Mouse (Mus musculus) limb, embryonic 10.5 days (tissue): Measurements from ENCODE around the gene Dnaaf1. TPM values are rescaled to one million over a fixed set of nuclear protein-coding genes. Genes with fewer than 3 reads are reported as not detected.

Experiments used
- DNase-seq: peaks from one replicate; pipeline ENCODE4 v3.0.0-alpha.2; 2017; ENCODE audit warnings: low spot score
- H3K27ac ChIP-seq: fragments of 300-500 bp; sonication (generic); 2 replicates; pipeline ENCODE4 v1.5.1; 2016; ENCODE audit warnings: mild to moderate bottlenecking
- H3K27me3 ChIP-seq: fragments of 300-500 bp; sonication (generic); 2 replicates; pipeline ENCODE4 v1.6.1; 2016; ENCODE audit warnings: low read depth, mild to moderate bottlenecking; ENCODE audit not compliant: poor library complexity, severe bottlenecking
- H3K36me3 ChIP-seq: fragments of 300-500 bp; sonication (generic); 2 replicates; pipeline ENCODE4 v1.6.1; 2016; ENCODE audit warnings: mild to moderate bottlenecking, moderate library complexity
- H3K4me1 ChIP-seq: fragments of 300-500 bp; sonication (generic); 2 replicates; pipeline ENCODE4 v1.6.1; 2016
- H3K4me3 ChIP-seq: fragments of 300-500 bp; sonication (generic); 2 replicates; pipeline ENCODE4 v1.5.1; 2016; ENCODE audit warnings: mild to moderate bottlenecking, moderate library complexity
- H3K9me3 ChIP-seq: fragments of 300-500 bp; sonication (generic); replicated peaks from 2 replicates; pipeline ENCODE4 v1.6.1; 2016; ENCODE audit warnings: mild to moderate bottlenecking
- WGBS: fragments of 180-500 bp; shearing (Covaris S2); methylation state at CpG from one replicate; pipeline ENCODE4 v1.1.7; 2016; 5-methylcytosine and 5-hydroxymethylcytosine counted together
- polyA plus RNA-seq: library from polyadenylated mRNA; unstranded; fragments of >200 nt; fragmentation: Nextera tagmentation; extraction: Ambion mirVana; gene quantifications from 2 replicates; pipeline ENCODE4 v1.2.1, GENCODE M21; 2016

Gene Dnaaf1
- polyA plus RNA-seq, 1 experiment from 2014 or later = 0.06 TPM

GRCm38 (mm10) chr8:119580441-119581161 is 5.6 kb downstream of the Dnaaf1 start:
- H3K4me3 ChIP-seq = no peak overlapping the region
- H3K4me1 ChIP-seq = peaks cover 7% of the 10 kb centered on the region; the same call in 1 of the 2 replicates
- no peaks in the 10 kb centered on the region for H3K36me3 ChIP-seq
- 88% methylated on average over 5 of the region's 5 CpGs for WGBS
- no peak for DNase-seq
- no peaks in the 10 kb centered on the region for H3K9me3 ChIP-seq
- no peak overlapping the region for H3K27ac ChIP-seq
- H3K27me3 ChIP-seq = peaks cover 50% of the 10 kb centered on the region

DNA sequence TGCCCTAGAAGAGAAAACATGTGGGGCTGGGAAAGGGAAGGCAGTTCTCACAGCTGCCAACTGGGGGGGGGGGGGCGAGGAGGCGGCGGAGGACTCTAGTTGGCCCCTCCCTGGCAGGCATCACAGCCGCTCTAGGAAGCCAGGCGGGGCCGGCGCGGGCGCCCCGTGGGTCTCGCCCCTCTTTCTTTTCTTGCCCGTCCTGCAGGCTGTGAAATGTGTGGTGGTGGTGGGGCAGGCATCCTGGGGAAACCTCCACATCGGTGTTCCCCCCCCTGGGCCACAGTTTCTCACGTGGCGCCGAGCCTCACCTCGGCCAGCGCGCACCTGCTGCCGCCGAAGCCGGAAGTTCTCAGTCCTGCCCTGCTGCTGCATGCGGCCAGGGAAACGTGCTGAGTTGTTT is 10.9 kb downstream of the Dnaaf1 start:
- H3K9me3 ChIP-seq = no peaks in the 10 kb centered on the region
- no peak for DNase-seq
- H3K27me3 ChIP-seq = peaks cover 21% of the 10 kb centered on the region
- peaks cover 26% of the 10 kb centered on the region for H3K4me1 ChIP-seq
- no peak overlapping the region for H3K27ac ChIP-seq
- WGBS = 20% methylated on average over 24 of the region's 24 CpGs
- H3K4me3 ChIP-seq = peak overlapping the region; percentile 46
- H3K36me3 ChIP-seq = no peaks in the 10 kb centered on the region

DNA sequence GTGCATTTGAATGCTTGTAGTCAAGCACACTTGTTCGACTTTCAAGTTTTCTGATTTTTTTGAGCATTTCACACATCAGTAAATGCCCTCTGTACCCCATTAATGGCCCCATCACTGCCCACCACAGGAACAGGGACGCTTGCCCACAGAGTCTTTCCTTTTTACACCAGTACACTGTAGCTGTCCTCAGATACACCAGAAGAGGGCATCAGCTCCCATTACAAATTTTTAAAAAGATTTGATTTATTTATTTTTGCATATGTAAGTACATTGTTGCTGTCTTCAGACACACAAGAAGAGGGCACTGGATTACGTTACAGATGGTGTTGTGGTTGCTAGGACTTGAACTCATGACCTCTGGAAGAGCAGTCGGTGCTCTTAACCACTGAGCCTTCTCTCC is 13.3 kb downstream of the Dnaaf1 start:
- Histone ChIP-seq H3K4me1 (peaks cover 29% of the 10 kb centered on the region), H3K9me3 (no peaks in the 10 kb centered on the region), H3K36me3 (no peaks in the 10 kb centered on the region), H3K27ac (no peak overlapping the region), H3K27me3 (peaks cover 17% of the 10 kb centered on the region), H3K4me3 (no peak overlapping the region)
- 69% methylated on average over 4 of the region's 4 CpGs for WGBS
- no peak for DNase-seq

DNA sequence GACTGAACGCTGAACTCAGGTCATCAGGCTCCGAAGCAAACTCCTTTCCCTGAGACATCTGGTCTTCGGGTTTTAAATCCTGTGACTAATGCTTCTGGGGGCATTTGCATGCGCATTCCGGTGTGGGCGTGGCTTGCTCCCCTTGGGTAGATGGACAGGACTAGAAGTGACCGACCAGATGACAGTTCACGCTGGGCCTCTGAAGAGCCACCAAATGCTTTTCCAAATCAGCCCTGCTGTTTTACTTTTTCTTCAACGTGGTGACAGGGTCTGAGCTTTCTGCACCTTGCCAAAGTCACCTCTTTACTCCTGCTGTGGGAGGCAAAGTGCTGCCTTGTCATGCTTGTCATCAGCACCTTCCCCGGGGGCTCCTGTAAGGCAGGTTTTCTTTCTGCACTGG is 13.8 kb downstream of the Dnaaf1 start:
- no peaks in the 10 kb centered on the region for H3K9me3 ChIP-seq
- no peaks in the 10 kb centered on the region for H3K36me3 ChIP-seq
- peaks cover 29% of the 10 kb centered on the region for H3K4me1 ChIP-seq
- peak; percentile 64 for DNase-seq
- no peak overlapping the region for H3K27ac ChIP-seq
- 16% methylated on average over 10 of the region's 10 CpGs for WGBS
- H3K4me3 ChIP-seq = no peak overlapping the region
- H3K27me3 ChIP-seq = peaks cover 17% of the 10 kb centered on the region

GRCm38 (mm10) chr8:119590348-119590747 is 15.3 kb downstream of the Dnaaf1 start:
- H3K4me1 ChIP-seq = peaks cover 38% of the 10 kb centered on the region
- H3K27me3 ChIP-seq = peaks cover 15% of the 10 kb centered on the region
- H3K36me3 ChIP-seq = no peaks in the 10 kb centered on the region
- no peak overlapping the region for H3K27ac ChIP-seq
- 85% methylated on average over 14 of the region's 14 CpGs for WGBS
- H3K9me3 ChIP-seq = no peaks in the 10 kb centered on the region
- no peak overlapping the region for H3K4me3 ChIP-seq
- no peak for DNase-seq

- DNase-seq = no peak
- Histone ChIP-seq H3K27me3 (peaks cover 4% of the 10 kb centered on the region; the same call in 1 of the 2 replicates), H3K36me3 (peaks cover 2% of the 10 kb centered on the region; the same call in 1 of the 2 replicates), H3K4me3 (no peak overlapping the region), H3K9me3 (no peaks in the 10 kb centered on the region), H3K27ac (no peak overlapping the region), H3K4me1 (peaks cover 33% of the 10 kb centered on the region)
- 91% methylated on average over 7 of the region's 7 CpGs for WGBS
Measured at GRCm38 (mm10) chr8:119591456-119591855, 16.4 kb downstream of the Dnaaf1 start.

- no peak for DNase-seq
- Histone ChIP-seq H3K27ac (0 out of 2 replicates have a peak overlapping the region, but pooled peaks have one; percentile 82), H3K9me3 (no peaks in the 10 kb centered on the region), H3K4me3 (peak overlapping the region; percentile 73), H3K4me1 (peaks cover 12% of the 10 kb centered on the region), H3K36me3 (peaks cover 43% of the 10 kb centered on the region), H3K27me3 (no peaks in the 10 kb centered on the region)
- WGBS = 97% methylated on average over 4 of the region's 4 CpGs
Measured at GRCm38 (mm10) chr8:119603771-119604170, 28.7 kb downstream of the Dnaaf1 start.

- H3K27me3 ChIP-seq = no peaks in the 10 kb centered on the region
- no peak for DNase-seq
- H3K9me3 ChIP-seq = no peaks in the 10 kb centered on the region
- peaks cover 12% of the 10 kb centered on the region for H3K4me1 ChIP-seq
- 43% methylated on average over 12 of the region's 12 CpGs for WGBS
- peak overlapping the region; percentile 73 for H3K4me3 ChIP-seq
- H3K36me3 ChIP-seq = peaks cover 36% of the 10 kb centered on the region
- H3K27ac ChIP-seq = peak overlapping the region; percentile 82
Measured at GRCm38 (mm10) chr8:119604398-119604803, 29.4 kb downstream of the Dnaaf1 start.

DNA sequence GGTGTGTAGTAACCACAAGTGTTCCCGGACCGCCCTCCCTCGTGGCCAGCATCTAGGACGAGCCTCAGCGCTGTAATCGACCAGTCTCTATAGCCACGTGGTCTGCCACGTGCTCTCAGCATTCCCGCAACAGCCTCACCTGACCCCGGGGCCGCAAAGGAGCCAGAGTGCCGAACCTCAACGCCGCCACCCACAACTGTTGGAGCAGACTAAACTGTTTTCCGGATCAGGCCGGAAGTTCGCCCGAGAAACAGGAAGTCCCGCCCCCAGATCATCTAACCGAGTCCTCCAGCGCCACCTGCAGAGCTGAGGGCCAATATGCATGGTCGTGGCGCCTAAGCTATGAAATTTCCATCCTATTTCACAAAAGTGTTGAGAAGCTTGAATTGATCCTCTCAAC is 30.0 kb downstream of the Dnaaf1 start, which contains the start of gene Taf1c:
TSS of gene Taf1c (minus strand) at position 227 of the 400 bp plus-strand sequence.
- H3K27me3 ChIP-seq = no peaks in the 10 kb centered on the region
- WGBS = under 1% methylated on average over 23 of the region's 23 CpGs
- peak within 1 kb of the TSS; percentile 73 for H3K4me3 ChIP-seq
- H3K9me3 ChIP-seq = no peaks in the 10 kb centered on the region
- peak; percentile 98 for DNase-seq
- peak within 1 kb of the TSS; percentile 82 for H3K27ac ChIP-seq
- peaks cover 12% of the 10 kb centered on the region for H3K4me1 ChIP-seq
- peaks cover 30% of the 10 kb centered on the region for H3K36me3 ChIP-seq

DNA sequence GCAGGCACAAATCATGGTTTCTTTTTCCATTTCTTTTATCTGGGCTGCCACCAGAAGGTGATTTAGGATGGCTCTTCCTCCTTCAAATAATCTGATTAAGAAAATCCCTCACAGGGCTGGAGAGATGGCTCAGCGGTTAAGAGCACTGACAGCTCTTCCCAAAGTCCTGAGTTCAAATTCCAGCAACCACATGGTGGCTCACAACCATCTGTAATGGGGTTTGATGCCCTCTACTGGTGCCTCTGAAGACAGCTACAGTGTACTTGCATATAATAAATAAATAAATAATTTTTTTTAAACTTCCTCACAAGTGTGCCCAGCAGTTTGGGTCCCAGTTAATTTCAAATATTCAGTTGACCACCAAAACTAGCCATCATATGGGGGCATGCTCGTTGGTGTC is 31.2 kb downstream of the Dnaaf1 start:
- Histone ChIP-seq H3K27me3 (no peaks in the 10 kb centered on the region), H3K36me3 (peaks cover 18% of the 10 kb centered on the region), H3K4me1 (peaks cover 12% of the 10 kb centered on the region), H3K9me3 (no peaks in the 10 kb centered on the region), H3K27ac (no peak overlapping the region), H3K4me3 (no peak overlapping the region)
- no peak for DNase-seq
- 83% methylated on average over 2 of the region's 2 CpGs for WGBS

DNA sequence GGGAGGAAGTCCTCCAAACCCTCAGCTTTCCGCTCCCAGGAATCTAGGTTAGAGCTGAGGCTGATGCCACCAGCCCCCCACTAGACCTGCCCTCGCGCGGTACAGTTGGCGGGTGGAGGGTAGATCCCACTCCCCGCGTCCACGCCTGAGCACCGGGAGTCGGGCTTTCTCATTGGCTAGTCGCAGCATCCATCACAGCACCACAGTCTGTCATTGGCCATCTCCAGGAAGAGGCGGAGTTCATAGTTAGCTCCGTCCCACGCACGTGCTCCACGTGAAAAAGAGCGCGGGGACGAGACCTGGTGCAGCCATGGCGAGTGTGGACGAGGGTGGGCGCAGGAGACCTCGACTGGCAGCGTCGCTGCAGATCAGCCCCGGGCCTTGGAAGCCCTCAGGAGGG is 37.4 kb downstream of the Dnaaf1 start, which contains the start of gene Adad2:
TSS of gene Adad2 (plus strand) at position 277 of the 400 bp plus-strand sequence.
- Histone ChIP-seq H3K4me1 (0 out of 2 replicates have a peak, but pooled peaks cover 12% of the 10 kb centered on the region), H3K9me3 (no peaks in the 10 kb centered on the region), H3K27me3 (no peaks in the 10 kb centered on the region; the same call in 1 of the 2 replicates), H3K36me3 (no peaks in the 10 kb centered on the region), H3K27ac (no peak within 1 kb of the TSS), H3K4me3 (no peak within 1 kb of the TSS)
- DNase-seq = no peak
- WGBS = 77% methylated on average over 26 of the region's 26 CpGs

DNA sequence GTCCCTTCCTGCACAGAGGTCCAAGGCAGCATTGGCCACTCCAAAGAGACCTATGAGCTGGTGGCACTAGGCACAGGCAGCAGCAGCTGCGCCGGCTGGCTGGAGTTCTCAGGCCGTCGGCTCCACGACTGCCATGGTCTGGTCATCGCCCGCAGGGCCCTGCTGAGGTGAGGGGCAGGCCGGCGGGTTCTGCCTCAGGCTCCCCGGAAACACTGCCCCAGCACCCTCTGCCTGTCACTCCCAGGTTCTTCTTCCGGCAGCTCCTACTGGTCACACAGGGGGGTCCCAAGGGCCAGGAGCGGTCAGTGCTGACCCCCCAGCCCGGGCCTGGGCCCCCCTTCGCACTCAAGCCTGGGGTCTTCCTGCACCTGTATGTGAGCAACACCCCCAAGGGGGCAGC is 40.1 kb downstream of the Dnaaf1 start:
- WGBS = 74% methylated on average over 14 of the region's 14 CpGs
- no peak for DNase-seq
- H3K27ac ChIP-seq = no peak overlapping the region
- H3K4me3 ChIP-seq = no peak overlapping the region
- H3K36me3 ChIP-seq = no peaks in the 10 kb centered on the region
- H3K9me3 ChIP-seq = no peaks in the 10 kb centered on the region
- H3K27me3 ChIP-seq = no peaks in the 10 kb centered on the region; the same call in 1 of the 2 replicates
- peaks cover 14% of the 10 kb centered on the region; the same call in 1 of the 2 replicates for H3K4me1 ChIP-seq

DNA sequence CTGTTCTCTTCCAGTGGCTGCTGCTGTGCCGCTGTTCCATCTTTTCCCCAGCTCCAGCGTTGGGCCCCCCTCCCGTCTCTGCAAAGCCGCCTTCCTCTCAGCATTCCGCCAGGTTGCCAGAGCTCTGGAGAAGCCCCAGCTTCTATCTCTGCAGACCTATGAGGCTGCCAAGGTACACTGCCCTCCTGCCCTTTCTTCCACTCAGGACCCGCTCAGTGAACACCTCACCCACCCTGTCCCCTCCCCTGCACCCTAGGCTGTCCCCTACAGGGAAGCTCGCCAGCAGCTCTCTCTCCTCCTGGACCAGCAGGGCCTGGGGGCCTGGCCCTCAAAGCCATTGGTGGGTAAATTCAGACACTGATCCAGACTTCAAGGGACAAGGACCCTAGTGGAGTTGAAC is 41.3 kb downstream of the Dnaaf1 start:
- no peak overlapping the region for H3K27ac ChIP-seq
- no peak for DNase-seq
- H3K36me3 ChIP-seq = no peaks in the 10 kb centered on the region
- WGBS = 72% methylated on average over 7 of the region's 7 CpGs
- peaks cover 20% of the 10 kb centered on the region for H3K4me1 ChIP-seq
- no peaks in the 10 kb centered on the region; the same call in 1 of the 2 replicates for H3K27me3 ChIP-seq
- no peak overlapping the region for H3K4me3 ChIP-seq
- no peaks in the 10 kb centered on the region for H3K9me3 ChIP-seq
